ENCODE assay signal across 25 mouse cellular contexts in genomic region chr2:4024927-4025326, GRCm38 (mm10). TPM values are rescaled to one million over a fixed set of nuclear protein-coding genes. Genes with fewer than 3 reads are reported as not detected.
DNase-seq lines count a peak whose midpoint lies in the region; ATAC-seq and TF ChIP-seq lines count a peak whose summit lies in the region.
"Had no signal": no experiment of that assay in that cellular context is flagged by ENCODE, and none has a peak within 500 bp of the region (broad histone marks: within the 10 kb centered on the region; RNA-seq: fewer than 3 reads in every experiment).

No protein-coding gene starts in this region.

- DNase-seq in embryonic facial prominence, embryonic 14.5 days (ENCODE audit: low spot score), result peak; percentile 29
- DNase-seq in embryonic facial prominence, embryonic 10.5 days (ENCODE audit: low spot score), result no peak
- DNase-seq in forebrain, embryonic 10.5 days (ENCODE audit: extremely low spot score, low spot score), result no peak
- peak; percentile 54 for DNase-seq in forebrain, postnatal 0 days
- no peak for DNase-seq in adrenal gland, adult 2 months
- DNase-seq in testis, postnatal 14 days (ENCODE audit: low spot score), result no peak
- DNase-seq: adrenal gland, postnatal 10 days; adrenal gland, postnatal 36 days; cerebellum, adult 11 months; cerebellum, adult 2 months; cerebellum, adult 9-11 months; cerebellum, postnatal 36 days; embryo, embryonic 11 days; gastrocnemius, adult 2 months; gastrocnemius, postnatal 14 days; heart, adult 2 months; kidney, adult 2 months had no signal

- H3K36me3 ChIP-seq in embryonic facial prominence, embryonic 14.5 days (ENCODE audit: control insufficient read depth, insufficient read depth, low read length), result no peaks in the 10 kb centered on the region
- no peaks in the 10 kb centered on the region for H3K36me3 ChIP-seq in embryonic facial prominence, embryonic 10.5 days (replicated peaks)
- no peaks in the 10 kb centered on the region for H3K36me3 ChIP-seq in forebrain, embryonic 15.5 days
- no peaks in the 10 kb centered on the region for H3K36me3 ChIP-seq in forebrain, embryonic 10.5 days (replicated peaks)
- H3K36me3 ChIP-seq in forebrain, postnatal 0 days (ENCODE audit: insufficient read depth), result no peaks in the 10 kb centered on the region
- no peaks in the 10 kb centered on the region for H3K36me3 ChIP-seq in limb, embryonic 12.5 days
- H3K36me3 ChIP-seq: embryonic facial prominence, embryonic 15.5 days; hindbrain, embryonic 12.5 days; hindbrain, embryonic 15.5 days had no signal

- H3K9me3 ChIP-seq in embryonic facial prominence, embryonic 14.5 days (ENCODE audit: control insufficient read depth, low read length), result no peaks in the 10 kb centered on the region
- no peaks in the 10 kb centered on the region for H3K9me3 ChIP-seq in embryonic facial prominence, embryonic 10.5 days
- no peaks in the 10 kb centered on the region for H3K9me3 ChIP-seq in forebrain, embryonic 15.5 days
- no peaks in the 10 kb centered on the region for H3K9me3 ChIP-seq in forebrain, embryonic 10.5 days
- H3K9me3 ChIP-seq in forebrain, postnatal 0 days (ENCODE audit: low read length), result no peaks in the 10 kb centered on the region
- H3K9me3 ChIP-seq in limb, embryonic 12.5 days, result no peaks in the 10 kb centered on the region
- H3K9me3 ChIP-seq: embryonic facial prominence, embryonic 15.5 days; hindbrain, embryonic 12.5 days; hindbrain, embryonic 15.5 days had no signal

- TF ChIP-seq CTCF in forebrain, postnatal 0 days (IDR thresholded peaks at IDR 0.05; ENCODE audit: low read depth), result no peak

- no peaks in the 10 kb centered on the region for H3K4me1 ChIP-seq in embryonic facial prominence, embryonic 14.5 days (ENCODE audit: control insufficient read depth, insufficient read depth, low read length)
- peaks cover 3% of the 10 kb centered on the region; the same call in 1 of the 2 replicates for H3K4me1 ChIP-seq in embryonic facial prominence, embryonic 10.5 days
- H3K4me1 ChIP-seq in forebrain, embryonic 15.5 days, result peaks cover 10% of the 10 kb centered on the region; the same call in 1 of the 2 replicates
- no peaks in the 10 kb centered on the region for H3K4me1 ChIP-seq in forebrain, embryonic 10.5 days
- peaks cover 6% of the 10 kb centered on the region; the same call in 1 of the 2 replicates for H3K4me1 ChIP-seq in forebrain, postnatal 0 days (ENCODE audit: insufficient read depth)
- peaks cover 30% of the 10 kb centered on the region for H3K4me1 ChIP-seq in limb, embryonic 12.5 days (replicated peaks)
- H3K4me1 ChIP-seq: embryonic facial prominence, embryonic 15.5 days; hindbrain, embryonic 12.5 days; hindbrain, embryonic 15.5 days had no signal

- 61% methylated on average over 7 of the region's 7 CpGs for WGBS in embryonic facial prominence, embryonic 14.5 days
- WGBS in embryonic facial prominence, embryonic 10.5 days, result 89% methylated on average over 7 of the region's 7 CpGs
- WGBS in forebrain, embryonic 15.5 days, result 53% methylated on average over 7 of the region's 7 CpGs
- WGBS in forebrain, embryonic 10.5 days, result 94% methylated on average over 7 of the region's 7 CpGs
- WGBS in forebrain, postnatal 0 days, result 54% methylated on average over 7 of the region's 7 CpGs
- 27% methylated on average over 7 of the region's 7 CpGs for WGBS in limb, embryonic 12.5 days

- H3K9ac ChIP-seq in embryonic facial prominence, embryonic 14.5 days (ENCODE audit: low read depth, low read length), result no peak overlapping the region
- no peak overlapping the region for H3K9ac ChIP-seq in forebrain, embryonic 15.5 days (replicated peaks)
- no peak overlapping the region for H3K9ac ChIP-seq in forebrain, postnatal 0 days
- H3K9ac ChIP-seq in limb, embryonic 12.5 days (replicated peaks), result no peak overlapping the region
- H3K9ac ChIP-seq: embryonic facial prominence, embryonic 15.5 days; hindbrain, embryonic 12.5 days; hindbrain, embryonic 15.5 days had no signal

- no peak overlapping the region for H3K27ac ChIP-seq in embryonic facial prominence, embryonic 14.5 days (replicated peaks; ENCODE audit: low read depth, low read length)
- H3K27ac ChIP-seq in embryonic facial prominence, embryonic 10.5 days (replicated peaks), result no peak overlapping the region
- H3K27ac ChIP-seq in forebrain, embryonic 15.5 days (replicated peaks), result peak overlapping the region; percentile 81
- H3K27ac ChIP-seq in forebrain, embryonic 10.5 days, result no peak overlapping the region
- peak overlapping the region; percentile 59 for H3K27ac ChIP-seq in forebrain, postnatal 0 days (ENCODE audit: low read depth, low read length)
- H3K27ac ChIP-seq in limb, embryonic 12.5 days, result peak overlapping the region; percentile 36
- H3K27ac ChIP-seq: embryonic facial prominence, embryonic 15.5 days; gastrocnemius, adult 2 months; heart, adult 2 months; hindbrain, embryonic 12.5 days; hindbrain, embryonic 15.5 days had no signal

- H3K4me2 ChIP-seq in embryonic facial prominence, embryonic 14.5 days (ENCODE audit: low read depth, low read length), result no peak overlapping the region
- no peak overlapping the region for H3K4me2 ChIP-seq in forebrain, embryonic 15.5 days (replicated peaks)
- H3K4me2 ChIP-seq in forebrain, postnatal 0 days (ENCODE audit: low read depth), result no peak overlapping the region
- peak overlapping the region; percentile 32 for H3K4me2 ChIP-seq in limb, embryonic 12.5 days
- H3K4me2 ChIP-seq: embryonic facial prominence, embryonic 15.5 days; heart, embryonic 11.5 days; hindbrain, embryonic 12.5 days; hindbrain, embryonic 15.5 days had no signal

- H3K4me3 ChIP-seq in embryonic facial prominence, embryonic 14.5 days (ENCODE audit: low read depth, low read length), result no peak overlapping the region
- H3K4me3 ChIP-seq in embryonic facial prominence, embryonic 10.5 days, result no peak overlapping the region
- no peak overlapping the region for H3K4me3 ChIP-seq in forebrain, embryonic 15.5 days
- H3K4me3 ChIP-seq in forebrain, embryonic 10.5 days, result no peak overlapping the region
- no peak overlapping the region for H3K4me3 ChIP-seq in forebrain, postnatal 0 days (ENCODE audit: low read depth, low read length)
- no peak overlapping the region for H3K4me3 ChIP-seq in limb, embryonic 12.5 days (replicated peaks)
- H3K4me3 ChIP-seq: embryonic facial prominence, embryonic 15.5 days; gastrocnemius, adult 2 months; heart, adult 2 months; hindbrain, embryonic 12.5 days; hindbrain, embryonic 15.5 days had no signal

- H3K27me3 ChIP-seq in embryonic facial prominence, embryonic 14.5 days (replicated peaks; ENCODE audit: control insufficient read depth, insufficient read depth, low read length), result no peaks in the 10 kb centered on the region
- no peaks in the 10 kb centered on the region for H3K27me3 ChIP-seq in embryonic facial prominence, embryonic 10.5 days (replicated peaks; ENCODE audit: low read depth, poor library complexity, severe bottlenecking)
- no peaks in the 10 kb centered on the region for H3K27me3 ChIP-seq in forebrain, embryonic 15.5 days
- H3K27me3 ChIP-seq in forebrain, embryonic 10.5 days (ENCODE audit: poor library complexity, severe bottlenecking), result no peaks in the 10 kb centered on the region
- no peaks in the 10 kb centered on the region for H3K27me3 ChIP-seq in forebrain, postnatal 0 days (ENCODE audit: insufficient read depth, low read length)
- peaks cover 5% of the 10 kb centered on the region; the same call in 1 of the 2 replicates for H3K27me3 ChIP-seq in limb, embryonic 12.5 days
- H3K27me3 ChIP-seq: embryonic facial prominence, embryonic 15.5 days; hindbrain, embryonic 12.5 days; hindbrain, embryonic 15.5 days had no signal

- no peak for ATAC-seq in embryonic facial prominence, embryonic 14.5 days (ENCODE audit: low read depth)
- peak; percentile 73 for ATAC-seq in forebrain, embryonic 15.5 days (replicated peaks)
- peak; percentile 39; the same call in 1 of the 2 replicates for ATAC-seq in forebrain, postnatal 0 days
- ATAC-seq in limb, embryonic 12.5 days (ENCODE audit: insufficient number of reproducible peaks, insufficient read depth, low FRiP score, low TSS enrichment, low read depth), result no peak
- ATAC-seq: activated CD4-positive, CD25-positive, alpha-beta regulatory T cell, adult 4 months; intestine, postnatal 0 days had no signal

RNA-seq across cellular contexts. Expression of gene Frmd4a, which starts 7.4 kb away (rescaled TPM):
- polyA plus RNA-seq in embryonic facial prominence, embryonic 14.5 days (2014; fragmentation: Nextera tagmentation; extraction: Ambion mirVana), result 27.2 and 33.0 TPM in 2 replicates
- 42.5 and 48.8 TPM in 2 replicates for polyA plus RNA-seq in embryonic facial prominence, embryonic 10.5 days (2016; fragmentation: Nextera tagmentation; extraction: Ambion mirVana)
- 72.7 and 76.4 TPM in 2 replicates for polyA plus RNA-seq in forebrain, embryonic 15.5 days (2015; fragmentation: Nextera tagmentation; extraction: Ambion mirVana)
- polyA plus RNA-seq in forebrain, embryonic 10.5 days (2016; fragmentation: Nextera tagmentation; extraction: Ambion mirVana), result 29.2 and 33.0 TPM in 2 replicates
- 74.5 and 85.8 TPM in 2 replicates for total RNA-seq in forebrain, postnatal 0 days (2014; rRNA removed)
- 36.0 and 43.8 TPM in 2 replicates for polyA plus RNA-seq in forebrain, postnatal 0 days (2015; fragmentation: Nextera tagmentation; extraction: Ambion mirVana)
- 69.3 and 76.3 TPM in 2 replicates for polyA plus RNA-seq in limb, embryonic 12.5 days (2016; fragmentation: Nextera tagmentation; extraction: Ambion mirVana)
- 10 to 100 TPM; 11.4 to 15.8 TPM for total RNA-seq in adrenal gland, adult 2 months (2021)
- 9.8 and 12.0 TPM in 2 replicates for polyA plus RNA-seq in adrenal gland, adult 2 months (2012; rRNA removed)

Comparison
In these comparisons a context has a peak if more than half of its experiments do, and no peak if none do; other contexts are left out.
1. DNase-seq: peak in embryonic facial prominence, embryonic 14.5 days (single experiment) and forebrain, postnatal 0 days (single experiment); none in embryonic facial prominence, embryonic 10.5 days (single experiment), forebrain, embryonic 10.5 days (single experiment), adrenal gland, adult 2 months (single experiment) and testis, postnatal 14 days (single experiment).
2. H3K27ac ChIP-seq: peak in forebrain, embryonic 15.5 days (single experiment), forebrain, postnatal 0 days (single experiment) and limb, embryonic 12.5 days (single experiment); none in embryonic facial prominence, embryonic 14.5 days (single experiment), embryonic facial prominence, embryonic 10.5 days (single experiment) and forebrain, embryonic 10.5 days (single experiment).
3. ATAC-seq: peak in forebrain, embryonic 15.5 days (single experiment) and forebrain, postnatal 0 days (single experiment); none in embryonic facial prominence, embryonic 14.5 days (single experiment) and limb, embryonic 12.5 days (single experiment).